Mouse (Mus musculus): ENCODE data around the gene Eif4enif1. TPM values are rescaled to one million over a fixed set of nuclear protein-coding genes. Genes with fewer than 3 reads are reported as not detected.
"Not testable (repeated sequence)": the region's sequence is repeated elsewhere in the genome, so short reads cannot be mapped to it uniquely, and the experiment has no call there.

Gene Eif4enif1
- 10 to 100 TPM; 53.6 to 62.8 TPM for polyA plus RNA-seq (2017; shearing (Covaris generic))

DNA sequence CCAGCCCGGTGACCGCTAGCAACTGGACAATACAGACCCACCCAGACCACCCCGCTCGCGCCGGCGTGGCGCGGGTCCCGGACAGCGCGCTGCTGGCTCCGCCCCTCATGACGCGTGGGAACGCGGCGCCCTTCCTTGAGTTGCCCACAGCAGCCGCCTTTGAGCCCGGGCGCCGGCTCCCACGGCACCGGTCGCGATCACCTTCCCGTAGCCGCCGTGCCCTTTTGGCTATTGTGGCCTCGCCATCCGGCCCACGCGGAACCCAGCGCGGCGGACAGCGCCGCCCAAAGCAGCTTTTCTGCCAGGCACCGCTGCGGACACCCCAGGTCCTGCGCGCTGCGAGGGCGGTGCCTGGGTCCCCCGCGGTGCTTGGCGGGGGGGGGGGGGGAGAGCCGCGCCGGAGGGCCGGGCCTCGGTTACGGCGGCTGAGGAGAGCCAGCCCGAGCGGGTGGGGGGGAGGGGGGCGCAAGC, at the start of gene Eif4enif1:
Gene Eif4enif1, plus strand, starts transcription at position 162 of the 471 bp plus-strand sequence.
- ATAC-seq = peak; percentile 40

DNA sequence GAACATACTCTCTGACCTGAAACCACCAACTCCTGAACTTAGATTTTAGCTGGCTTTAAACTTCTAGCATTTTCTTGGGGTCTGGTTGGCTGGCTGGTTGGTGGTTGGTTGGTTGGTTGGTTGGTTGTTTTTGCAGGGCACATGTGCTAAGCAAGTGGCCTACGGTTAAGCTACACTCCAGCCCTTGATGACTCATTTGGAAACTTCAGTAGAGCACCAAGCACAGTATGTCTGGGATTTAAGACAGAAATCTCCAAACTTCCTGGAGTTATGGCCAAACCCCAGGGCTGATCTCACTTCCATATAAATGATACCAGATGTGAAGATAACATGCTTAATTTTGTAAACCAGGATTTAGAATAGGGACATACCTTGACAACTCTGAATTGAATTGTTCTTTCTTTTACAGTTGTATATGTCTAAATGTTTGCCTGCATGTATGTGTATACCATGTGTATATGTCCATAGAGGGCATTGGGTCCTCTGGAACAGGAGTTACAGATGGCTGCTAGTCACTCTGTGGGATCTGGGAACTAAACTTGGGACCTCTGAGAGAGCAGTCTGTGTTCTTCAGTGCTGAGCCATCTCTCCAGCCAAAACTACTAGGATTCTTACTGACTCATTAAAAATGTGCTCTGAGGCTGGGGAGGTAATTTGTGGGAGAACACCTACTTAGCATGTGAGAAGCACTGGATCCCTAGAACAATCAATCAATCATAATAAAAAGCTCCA, 48.4 kb upstream of the Eif4enif1 start:
- peak; percentile 47 for ATAC-seq

DNA sequence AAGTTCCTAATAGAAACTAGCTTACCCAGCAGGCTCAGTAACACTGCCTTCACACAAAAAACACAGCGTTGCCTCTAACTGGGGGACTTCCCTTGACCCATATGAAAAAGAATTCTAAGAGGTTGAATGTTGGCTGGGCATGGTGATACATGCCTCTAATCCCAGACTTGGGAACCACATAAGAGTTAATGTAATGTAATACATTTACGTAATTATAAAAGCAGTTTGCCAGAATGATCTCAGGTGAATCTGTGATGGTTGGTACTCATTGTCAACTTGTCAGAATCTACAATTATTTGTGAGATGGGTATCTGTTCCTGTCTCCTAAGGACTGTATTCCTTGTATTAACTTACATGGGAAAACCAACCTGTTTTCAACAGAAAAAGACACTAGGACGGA, 45.2 kb upstream of the Eif4enif1 start:
- peak; percentile 3 for ATAC-seq

DNA sequence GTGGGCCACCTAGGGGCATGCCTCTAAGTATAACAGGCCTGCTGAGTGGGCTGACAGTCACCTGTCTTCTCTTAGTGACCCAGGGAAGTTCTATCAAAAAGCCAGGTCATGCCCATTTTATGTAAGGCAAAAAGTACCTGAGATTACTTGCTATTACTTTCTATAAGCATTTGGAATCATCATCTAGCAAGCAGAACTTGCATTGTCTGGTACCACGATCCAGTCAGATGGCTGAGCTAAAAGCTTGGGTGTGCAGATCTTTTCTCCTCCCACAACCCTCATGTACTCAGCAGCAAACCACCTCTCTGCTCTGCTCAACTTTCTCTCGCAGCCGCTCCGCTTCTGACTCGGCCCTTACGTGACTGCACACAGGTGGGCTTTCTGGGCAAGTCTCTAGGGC, 44.2 kb upstream of the Eif4enif1 start:
- ATAC-seq = not testable (repeated sequence)

DNA sequence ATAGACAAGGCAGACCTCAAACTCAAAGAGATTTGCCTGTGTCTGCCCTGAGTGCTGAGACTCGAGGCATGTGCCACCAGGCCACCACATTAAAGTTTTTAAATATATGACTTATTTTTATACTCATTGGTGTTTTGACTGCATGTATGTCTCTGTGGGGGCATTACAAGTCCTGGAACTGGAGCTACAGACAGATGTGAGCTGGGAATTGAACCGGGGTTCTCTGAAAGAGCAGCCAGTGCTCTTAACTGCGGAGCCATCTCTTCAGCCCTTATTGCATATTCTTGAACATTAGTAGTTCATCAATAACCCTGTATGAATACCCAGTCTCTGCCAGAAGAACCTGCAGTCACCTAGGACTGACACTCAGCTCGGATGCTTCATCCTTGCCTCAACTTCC, 43.4 kb upstream of the Eif4enif1 start:
- not testable (repeated sequence) for ATAC-seq

DNA sequence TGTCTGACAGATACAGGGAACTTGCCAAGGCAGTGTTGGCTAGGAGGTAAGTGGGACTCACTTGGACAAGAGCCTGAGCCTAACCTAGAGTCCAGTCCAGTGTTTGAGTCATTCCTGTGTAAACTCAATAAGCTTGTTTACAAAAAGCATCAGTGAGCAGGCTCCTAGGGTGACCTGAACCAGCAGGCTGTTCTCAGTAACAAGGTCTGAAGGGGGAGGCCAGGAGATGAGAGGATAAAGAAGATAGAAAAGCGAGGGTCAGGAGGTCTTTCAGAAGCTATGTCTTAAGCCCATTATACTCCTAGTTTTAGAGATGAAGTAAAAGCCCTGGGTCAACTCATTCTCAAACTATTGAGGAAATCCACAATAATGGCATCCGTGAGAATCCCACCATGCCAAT, 40.8 kb upstream of the Eif4enif1 start:
- not testable (repeated sequence) for ATAC-seq

DNA sequence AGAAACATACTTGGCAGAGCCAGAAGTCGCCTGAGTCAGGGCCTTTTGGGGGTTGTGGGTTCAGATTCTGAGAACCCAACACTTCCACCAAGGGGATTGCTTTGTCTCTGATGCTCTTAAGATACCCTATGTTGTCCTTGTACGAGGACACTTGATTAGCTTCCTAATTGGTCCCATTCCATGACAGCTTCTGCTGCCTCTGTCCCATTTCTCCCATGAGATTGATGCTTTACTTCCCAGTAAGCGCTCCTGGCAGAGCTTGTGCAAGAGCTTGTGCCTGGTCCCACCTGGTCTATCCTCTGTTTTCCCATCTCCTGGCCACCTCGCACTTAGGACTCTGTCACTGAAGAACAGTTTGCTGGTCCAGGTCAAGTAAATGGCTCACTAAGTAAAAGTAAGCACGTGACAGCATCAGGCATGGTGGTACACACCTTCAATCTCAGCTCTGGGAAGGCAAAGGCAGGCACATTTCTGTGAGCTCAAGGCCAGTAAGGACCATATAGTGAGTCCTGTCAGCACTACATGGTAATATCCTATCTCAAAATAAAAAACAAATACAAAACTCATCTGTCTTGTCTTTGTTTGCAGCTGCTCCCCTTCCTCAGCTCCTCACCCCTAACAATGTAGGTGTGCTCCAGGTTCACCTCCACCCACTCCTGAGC, 39.8 kb upstream of the Eif4enif1 start:
- ATAC-seq = peak; percentile 4

DNA sequence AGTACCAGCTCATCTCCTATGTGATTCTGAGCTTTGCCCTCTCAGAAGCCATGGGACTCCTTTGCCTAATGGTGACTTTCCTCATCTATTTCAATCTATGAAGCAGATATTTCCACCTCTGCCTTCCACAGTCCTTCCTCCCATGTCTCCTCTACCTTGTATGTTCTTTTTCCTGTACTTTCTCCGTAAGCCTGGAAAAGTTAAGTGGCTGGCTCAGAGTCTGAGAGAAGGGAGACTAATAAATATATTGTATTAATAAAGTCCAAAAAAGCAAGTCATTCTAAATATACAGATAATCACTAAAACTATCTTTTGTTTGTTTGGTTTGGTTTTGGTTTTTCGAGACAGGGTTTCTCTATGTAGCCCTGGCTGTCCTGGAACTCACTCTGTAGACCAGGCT, 39.1 kb upstream of the Eif4enif1 start:
- ATAC-seq = not testable (repeated sequence)

DNA sequence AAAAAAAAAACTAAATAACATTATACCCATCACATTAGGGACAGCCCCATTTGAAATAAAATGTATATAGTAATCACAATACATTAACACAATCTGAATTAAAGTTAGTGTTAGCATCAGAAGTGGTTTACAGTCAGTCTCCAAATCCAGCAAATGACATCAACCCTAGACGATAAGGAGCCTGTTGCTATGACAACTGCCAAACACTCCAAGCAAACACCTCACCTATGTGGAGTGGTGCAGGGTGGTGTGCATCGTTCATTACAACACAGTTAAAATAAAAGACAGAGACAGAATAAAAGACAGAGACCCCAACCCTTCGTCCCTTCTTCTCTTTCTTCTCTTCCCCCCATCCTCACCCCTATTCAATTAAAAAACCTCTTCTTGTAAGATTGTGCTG, 38.5 kb upstream of the Eif4enif1 start:
- ATAC-seq = peak; percentile 44

DNA sequence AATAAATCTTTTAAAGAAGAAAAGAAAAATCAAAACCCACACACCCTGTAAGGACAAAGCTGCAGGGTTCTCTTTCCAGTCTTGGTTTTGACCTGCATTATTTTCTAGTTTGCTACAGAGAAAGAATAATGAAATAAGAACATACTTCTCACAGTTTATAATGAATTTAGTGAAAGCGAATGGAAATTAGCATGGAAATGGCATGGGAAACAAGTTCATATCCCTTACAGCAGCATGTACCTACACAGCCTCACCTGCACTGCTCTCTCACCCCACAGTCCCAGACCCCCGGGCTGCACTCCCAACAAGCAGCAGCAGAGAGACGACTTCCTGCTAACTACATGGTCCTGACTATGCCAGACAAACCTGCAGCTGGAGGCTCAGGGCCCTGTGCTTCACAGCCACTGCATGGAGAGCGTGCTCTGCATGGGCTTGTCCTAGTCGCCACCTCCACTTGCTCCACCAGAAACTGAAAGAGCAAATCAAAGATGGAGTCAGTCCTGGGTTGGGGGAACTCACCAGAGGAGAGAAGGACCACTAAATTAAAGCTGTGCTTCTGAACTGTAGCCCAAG, 36.9 kb upstream of the Eif4enif1 start:
- ATAC-seq = peak; percentile 21

DNA sequence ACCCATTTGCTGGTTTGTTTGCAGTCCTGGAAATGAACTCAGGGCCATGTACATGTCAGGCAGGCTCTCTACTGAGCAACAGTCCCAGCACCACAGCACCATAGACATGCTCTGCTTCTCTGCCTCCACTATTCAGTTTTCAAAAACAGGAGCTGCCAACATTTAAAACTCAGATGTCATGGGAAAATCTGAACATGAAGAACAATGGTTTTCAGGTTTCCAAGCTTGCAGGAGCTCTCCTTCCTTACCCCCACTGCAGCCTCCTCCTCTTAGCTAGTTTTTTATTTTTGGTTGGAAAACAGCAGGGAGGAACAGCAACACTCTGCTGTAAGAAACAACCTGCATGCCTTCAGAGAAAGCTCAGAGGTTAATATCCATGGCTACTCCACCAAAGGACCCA, 35.9 kb upstream of the Eif4enif1 start:
- not testable (repeated sequence) for ATAC-seq

DNA sequence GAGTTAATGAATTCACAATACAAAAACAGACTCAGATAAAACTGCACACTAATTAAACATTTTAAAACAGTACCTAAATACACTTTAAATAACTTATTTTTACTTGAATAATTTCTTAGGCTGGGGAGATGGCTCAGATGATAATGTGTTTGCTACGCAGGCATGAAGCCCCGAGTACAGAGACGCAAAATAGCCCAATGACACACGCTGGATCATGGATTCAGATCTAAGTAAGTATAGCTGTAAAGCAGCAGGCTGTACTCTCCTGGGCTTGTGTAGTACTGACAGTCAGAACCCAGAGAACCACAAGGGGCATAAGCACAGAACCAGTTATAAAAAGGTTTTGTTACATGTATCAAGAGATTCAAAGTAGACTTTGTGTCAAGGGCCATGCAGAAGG, 35.1 kb upstream of the Eif4enif1 start:
- ATAC-seq = peak; percentile 10

DNA sequence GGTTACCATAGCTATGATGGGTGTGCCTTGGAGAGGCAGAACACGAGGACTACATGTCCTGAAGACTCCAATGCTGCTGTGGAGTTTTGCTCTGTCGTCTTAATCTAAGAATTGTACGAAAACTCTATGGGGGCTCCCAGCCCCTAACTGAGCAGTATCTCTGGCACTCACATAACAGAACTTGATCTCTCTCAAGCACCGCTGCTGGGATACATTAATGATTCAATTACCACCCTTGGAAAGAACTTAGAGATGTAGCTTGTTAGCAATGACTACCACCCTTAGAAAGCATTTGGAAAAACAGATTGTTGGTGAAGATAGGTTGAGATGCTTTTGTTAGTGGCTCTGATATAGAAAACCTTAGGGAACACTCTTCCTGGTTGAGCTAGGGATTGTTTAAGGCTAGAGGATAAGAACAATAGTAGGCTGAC, 34.6 kb upstream of the Eif4enif1 start:
- peak; percentile 1 for ATAC-seq

DNA sequence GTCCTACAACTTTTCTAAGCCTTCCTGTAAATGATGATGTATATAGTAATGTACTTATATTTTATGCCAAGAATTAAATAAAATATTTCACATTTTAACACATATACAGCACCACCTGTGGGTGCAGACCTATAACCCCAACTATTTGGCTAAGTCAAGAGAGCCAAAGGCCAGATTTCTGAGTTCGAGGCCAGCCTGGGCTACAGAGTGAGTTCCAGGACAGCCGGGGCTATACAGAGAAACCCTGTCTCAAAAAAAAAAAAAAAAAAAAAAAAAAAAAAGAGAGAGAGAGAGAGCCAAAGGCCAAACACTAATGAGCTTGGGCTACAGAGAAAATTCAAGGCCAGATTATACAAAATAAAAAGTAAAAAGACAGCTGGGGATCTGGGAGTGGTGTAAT, 33.1 kb upstream of the Eif4enif1 start:
- not testable (repeated sequence) for ATAC-seq

DNA sequence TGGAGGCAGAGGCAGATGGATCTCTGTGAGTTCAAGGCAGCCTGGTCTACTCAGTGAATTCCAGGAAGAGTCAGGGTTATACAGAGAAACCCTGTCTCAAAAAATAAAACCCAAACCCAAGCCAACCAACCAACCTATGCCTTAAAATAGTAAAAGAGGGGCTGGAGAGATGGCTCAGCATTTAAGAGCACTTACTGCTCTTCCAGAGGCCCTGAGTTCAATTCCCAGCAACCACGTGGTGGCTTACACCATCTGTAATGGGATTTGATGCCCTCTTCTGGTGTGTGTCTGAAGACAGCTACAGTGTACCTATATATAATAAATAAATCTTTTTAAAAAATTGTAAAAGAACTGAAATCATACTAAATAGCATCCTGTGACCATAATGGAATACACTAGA, 30.3 kb upstream of the Eif4enif1 start:
- ATAC-seq = not testable (repeated sequence)

DNA sequence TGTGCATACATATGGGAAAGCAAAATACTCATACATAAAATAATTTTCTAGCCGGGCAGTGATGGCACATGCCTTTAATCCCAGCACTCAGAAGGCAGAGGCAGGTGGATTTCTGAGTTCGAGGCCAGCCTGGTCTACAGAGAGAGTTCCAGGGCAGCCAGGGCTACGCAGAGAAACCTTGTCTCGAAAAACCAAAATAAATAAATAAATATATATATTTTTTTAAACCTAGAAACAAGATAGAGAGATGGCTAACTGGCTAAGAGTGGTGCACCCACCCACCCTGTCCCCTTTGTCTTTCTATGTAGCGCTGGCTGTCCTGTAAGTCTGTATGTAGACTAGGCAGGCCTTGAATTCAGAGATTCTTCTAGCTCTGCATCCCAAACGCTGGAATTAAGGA, 29.7 kb upstream of the Eif4enif1 start:
- ATAC-seq = not testable (repeated sequence)

DNA sequence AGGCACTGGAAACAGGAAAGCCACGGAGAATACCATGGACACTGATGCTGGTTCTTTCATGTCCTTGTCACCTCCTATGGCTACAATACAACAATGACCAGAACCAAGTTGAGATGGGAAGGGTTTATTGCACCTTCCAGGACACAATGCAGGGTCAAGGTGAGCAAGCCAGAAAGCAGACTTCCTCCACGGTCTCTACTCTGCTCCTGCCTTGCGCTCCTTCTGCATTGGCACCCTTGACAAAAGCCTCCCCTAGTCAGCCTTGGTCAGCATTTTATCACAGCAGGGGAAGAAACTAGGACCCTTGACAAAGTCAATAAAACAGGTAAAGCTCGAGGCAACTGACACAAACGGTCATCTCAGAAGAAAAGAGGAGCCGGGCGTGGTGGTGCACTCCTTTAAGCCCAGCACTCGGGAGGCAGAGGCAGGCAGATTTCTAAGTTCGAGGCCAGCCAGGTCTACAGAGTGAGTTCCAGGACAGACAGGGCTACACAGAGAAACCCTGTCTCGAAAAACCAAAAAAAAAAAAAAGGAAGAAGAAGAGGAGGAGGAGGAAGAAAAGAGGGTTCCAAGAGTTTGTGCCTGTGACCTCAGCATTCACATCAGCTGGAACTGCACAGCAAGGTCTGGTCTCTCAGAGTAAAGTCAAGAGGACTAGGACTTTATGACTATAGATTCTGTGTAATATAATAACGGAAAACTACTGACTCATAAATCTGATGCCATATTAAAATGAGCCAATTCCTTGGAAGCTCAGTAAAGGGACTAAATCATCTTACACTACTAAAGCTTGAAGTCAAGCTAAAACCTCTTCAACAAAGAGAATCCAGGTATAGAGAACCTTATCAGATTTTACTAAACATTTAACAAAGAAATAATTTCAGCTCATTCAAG, 28.5 kb upstream of the Eif4enif1 start:
- not testable (repeated sequence) for ATAC-seq

DNA sequence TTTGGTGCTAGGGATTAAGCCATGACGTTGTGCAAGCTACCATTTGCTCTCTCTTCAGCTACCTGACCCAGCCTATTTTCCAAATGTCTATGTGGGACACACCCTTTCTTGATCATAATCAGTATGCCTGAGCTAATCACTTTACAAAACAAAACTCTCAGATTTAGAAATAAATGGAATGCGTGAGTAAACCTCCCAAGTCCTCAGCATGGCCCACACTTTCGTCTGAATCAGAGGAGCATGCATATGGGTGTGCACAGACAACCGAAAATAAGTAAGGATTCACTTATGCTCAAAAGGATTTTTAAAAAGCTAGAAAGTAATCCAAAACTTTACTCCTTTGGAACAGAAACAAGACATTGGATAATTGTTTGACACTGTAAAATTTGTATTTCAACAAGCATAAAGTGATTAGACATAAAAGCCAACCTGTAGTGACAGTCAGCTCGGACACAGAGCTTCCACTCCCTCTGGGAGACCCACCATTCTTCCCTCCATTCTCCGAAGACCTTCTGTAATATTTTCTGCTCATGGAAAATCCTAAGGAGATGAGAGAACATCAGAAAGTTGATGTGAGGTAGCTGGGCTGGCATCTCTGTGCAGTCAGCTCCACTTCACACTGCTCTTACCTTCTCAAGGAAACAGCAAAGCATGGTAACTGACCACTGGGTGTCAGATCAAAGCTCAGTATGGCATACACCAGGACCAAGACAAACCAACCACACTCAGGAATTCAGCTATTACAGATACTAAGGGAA, 23.0 kb upstream of the Eif4enif1 start:
- not testable (repeated sequence) for ATAC-seq

DNA sequence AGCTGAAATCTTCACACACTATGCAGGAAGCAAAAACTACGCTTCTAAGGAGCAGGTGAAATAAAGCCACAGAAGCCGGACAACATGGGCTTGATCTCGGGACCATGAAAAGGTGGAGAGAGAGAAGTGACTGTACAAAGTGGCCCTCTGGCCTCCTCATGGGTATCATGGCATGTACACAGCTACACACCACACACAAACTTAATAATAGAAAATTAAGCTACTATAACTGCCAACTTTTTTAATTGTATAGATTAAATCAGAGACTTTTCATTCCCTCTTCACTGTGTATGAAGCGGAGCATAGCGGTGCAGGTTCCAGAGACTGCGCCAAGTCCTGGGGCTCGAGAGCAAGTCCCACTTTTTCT, 22.5 kb upstream of the Eif4enif1 start:
- ATAC-seq = not testable (repeated sequence)

DNA sequence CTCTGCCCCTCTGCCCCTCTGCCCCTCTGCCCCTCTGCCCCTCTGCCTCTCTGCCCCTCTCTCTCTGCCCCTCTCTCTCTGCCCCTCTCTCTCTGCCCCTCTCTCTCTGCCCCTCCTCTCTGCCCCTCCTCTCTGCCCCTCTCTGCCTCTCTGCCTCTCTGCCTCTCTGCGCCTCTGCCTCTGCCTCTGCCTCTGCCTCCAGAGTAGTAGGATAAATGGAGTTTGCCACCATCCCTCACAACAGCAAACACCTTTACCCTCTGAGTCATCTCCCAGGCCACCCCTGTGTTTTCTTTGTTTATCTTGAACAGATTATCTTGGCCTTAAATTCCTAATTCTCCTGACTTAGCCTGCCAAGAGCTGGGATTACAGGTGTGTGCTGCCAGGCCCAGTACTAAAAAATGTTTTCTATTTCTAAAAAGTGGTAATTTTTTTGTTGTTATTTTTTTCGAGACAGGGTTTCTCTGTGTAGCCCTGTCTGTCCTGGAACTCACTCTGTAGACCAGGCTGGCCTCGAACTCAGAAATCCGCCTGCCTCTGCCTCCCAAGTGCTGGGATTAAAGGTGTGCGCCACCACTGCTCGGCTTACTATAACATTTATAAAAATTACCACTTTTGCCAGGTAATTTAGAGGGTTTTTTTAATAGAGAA, 21.6 kb upstream of the Eif4enif1 start:
- not testable (repeated sequence) for ATAC-seq

DNA sequence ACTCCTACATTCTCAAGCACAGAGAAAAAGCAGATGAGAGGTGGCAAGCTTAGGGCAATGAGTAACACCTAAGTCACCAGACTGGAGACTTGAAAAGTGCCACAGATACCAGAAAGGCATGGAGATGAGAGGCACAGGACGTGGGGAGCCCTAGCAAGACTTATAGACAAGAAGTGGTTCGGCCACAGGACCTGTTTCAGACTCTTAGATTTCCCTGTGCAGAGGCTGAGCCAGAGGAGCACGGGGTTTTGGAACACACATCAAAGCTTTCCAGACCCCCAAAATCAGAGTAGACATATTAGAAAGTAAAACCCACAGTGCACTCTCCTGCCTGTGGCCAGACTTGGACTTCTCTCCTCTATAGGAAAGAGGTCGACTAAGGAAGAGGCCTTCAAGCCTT, 20.9 kb upstream of the Eif4enif1 start:
- peak; percentile 57 for ATAC-seq
